Mouse (Mus musculus) MEL (cell line): ENCODE data around the gene Nkiras2.

Experiments used
- CTCF ChIP-seq, 3 experiments: IDR thresholded peaks in 2 of 3; conservative IDR thresholded peaks in 1 of 3; 2 replicates each; pipeline ENCODE4 v1.5.1; 2011 to 2012; ENCODE audit warnings: low read length in 3 of 3, low read depth in 2 of 3, mild to moderate bottlenecking in 2 of 3, improper control_type of control experiment in 1 of 3, inconsistent platforms in 1 of 3, mixed read lengths in 1 of 3, moderate library complexity in 1 of 3; ENCODE audit not compliant: control insufficient read depth in 1 of 3, insufficient read depth in 1 of 3, poor library complexity in 1 of 3, severe bottlenecking in 1 of 3
- EP300 ChIP-seq, 2 experiments: IDR thresholded peaks; 2 replicates each; pipeline ENCODE4 v1.6.1; 2011; ENCODE audit warnings: improper control_type of control experiment in 2 of 2, low read length in 2 of 2, low read depth in 1 of 2, mild to moderate bottlenecking in 1 of 2
- GATA1 ChIP-seq: IDR thresholded peaks from 2 replicates; pipeline ENCODE4 v1.6.1; 2011; ENCODE audit warnings: low read depth, low read length, improper control_type of control experiment
- POLR2A ChIP-seq, 2 experiments: IDR thresholded peaks; 2 replicates each; pipeline ENCODE4 v1.6.1; 2011 to 2012; ENCODE audit warnings: low read length in 2 of 2, mild to moderate bottlenecking in 2 of 2, control low read depth in 1 of 2, improper control_type of control experiment in 1 of 2, low read depth in 1 of 2, moderate library complexity in 1 of 2; ENCODE audit not compliant: control insufficient read depth in 1 of 2, insufficient read depth in 1 of 2, poor library complexity in 1 of 2
- POLR2AphosphoS2 ChIP-seq: IDR thresholded peaks from 2 replicates; pipeline ENCODE4 v1.6.1; 2011; ENCODE audit warnings: low read length, improper control_type of control experiment
- USF2 ChIP-seq, 2 experiments: IDR thresholded peaks; 2 replicates each; pipeline ENCODE4 v1.6.1; 2011 to 2012; ENCODE audit warnings: improper control_type of control experiment in 2 of 2, low read length in 2 of 2, borderline replicate concordance in 1 of 2, inconsistent platforms in 1 of 2, low read depth in 1 of 2, mild to moderate bottlenecking in 1 of 2; ENCODE audit not compliant: insufficient read depth in 1 of 2
- ZNF384 ChIP-seq: IDR thresholded peaks from 2 replicates; pipeline ENCODE4 v1.6.1; 2012; ENCODE audit warnings: low read depth, mild to moderate bottlenecking, inconsistent platforms, low read length, improper control_type of control experiment

DNA sequence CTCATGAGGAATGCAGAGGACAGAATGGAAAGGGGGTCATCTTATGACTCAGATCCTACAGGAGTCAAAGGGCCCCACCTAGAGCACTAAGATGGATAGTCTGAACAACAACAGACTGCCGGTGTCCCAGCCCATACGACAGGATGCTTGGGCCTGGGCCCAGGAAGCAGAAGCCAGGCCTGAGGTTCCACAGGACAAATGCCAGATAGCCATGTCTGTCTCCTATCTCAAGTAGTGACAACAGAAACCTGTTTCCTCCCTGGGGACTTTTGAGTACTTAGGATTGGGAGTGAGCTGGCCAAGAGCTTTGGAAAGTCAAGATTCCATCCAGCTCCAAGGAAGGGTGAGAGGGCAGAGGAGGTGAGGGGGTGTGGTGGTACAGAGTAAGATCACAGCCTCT, 52.9 kb downstream of the Nkiras2 start:
- TF ChIP-seq POLR2A (IDR thresholded peaks at IDR 0.05; ENCODE audit: control insufficient read depth in 1 of 2, insufficient read depth in 1 of 2, low read depth in 1 of 2, low read length in 2 of 2, poor library complexity in 1 of 2) = no peak
- no peak for TF ChIP-seq ZNF384
- TF ChIP-seq GATA1 = no peak
- no peak for TF ChIP-seq USF2 (IDR thresholded peaks at IDR 0.05; ENCODE audit: borderline replicate concordance in 1 of 2, insufficient read depth in 1 of 2, low read depth in 1 of 2, low read length in 2 of 2)
- no peak for TF ChIP-seq POLR2AphosphoS2
- TF ChIP-seq CTCF (IDR thresholded peaks at IDR 0.05 in 2 of 3, conservative IDR thresholded peaks at IDR 0.05 in 1 of 3; ENCODE audit: control insufficient read depth in 1 of 3, insufficient read depth in 1 of 3, low read depth in 2 of 3, low read length in 3 of 3, poor library complexity in 1 of 3, severe bottlenecking in 1 of 3) = no peak
- TF ChIP-seq EP300 (IDR thresholded peaks at IDR 0.05; ENCODE audit: low read depth in 1 of 2, low read length in 2 of 2) = no peak
